Mouse (Mus musculus): ENCODE measurements around the gene Usmg5. TPM values are rescaled to one million over a fixed set of nuclear protein-coding genes. Genes with fewer than 3 reads are reported as not detected.

The Usmg5 gene
- polyA plus RNA-seq, 1 experiment from 2014 or later, result 1,312 TPM

Other genes starting within 250 kb of the Usmg5 start
- gene Ina, start 75.9 kb downstream of the Usmg5 start, polyA plus RNA-seq (2015; fragmentation: Nextera tagmentation; extraction: Ambion mirVana), result 1.8 and 4.4 TPM in 2 replicates
- gene Nt5c2, start 75.5 kb downstream of the Usmg5 start, polyA plus RNA-seq (2015; fragmentation: Nextera tagmentation; extraction: Ambion mirVana), result 79.6 and 81.5 TPM in 2 replicates
- gene Pcgf6, start 39.7 kb downstream of the Usmg5 start, polyA plus RNA-seq (2015; fragmentation: Nextera tagmentation; extraction: Ambion mirVana), result 25.6 and 26.2 TPM in 2 replicates
- gene Taf5, start 22.9 kb downstream of the Usmg5 start, polyA plus RNA-seq (2015; fragmentation: Nextera tagmentation; extraction: Ambion mirVana), result 5.4 and 5.9 TPM in 2 replicates
- gene Pdcd11, start 121 bp upstream of the Usmg5 start, polyA plus RNA-seq (2015; fragmentation: Nextera tagmentation; extraction: Ambion mirVana), result 10.0 and 10.5 TPM in 2 replicates
- 5.7 and 7.2 TPM in 2 replicates for gene Calhm2, start 47.6 kb upstream of the Usmg5 start, polyA plus RNA-seq (2015; fragmentation: Nextera tagmentation; extraction: Ambion mirVana)
- not detected in 2 replicates for gene Calhm1, start 53.6 kb upstream of the Usmg5 start, polyA plus RNA-seq (2015; fragmentation: Nextera tagmentation; extraction: Ambion mirVana)
- not detected in 2 replicates for gene Calhm3, start 67.1 kb upstream of the Usmg5 start, polyA plus RNA-seq (2015; fragmentation: Nextera tagmentation; extraction: Ambion mirVana)
- gene Neurl1a, start 88.2 kb upstream of the Usmg5 start, polyA plus RNA-seq (2015; fragmentation: Nextera tagmentation; extraction: Ambion mirVana), result 4.8 and 6.5 TPM in 2 replicates

All from kidney, embryonic 15.5 days (tissue).